Mouse (Mus musculus): ENCODE measurements around the gene Kdm2a.

Gene Kdm2a

DNA sequence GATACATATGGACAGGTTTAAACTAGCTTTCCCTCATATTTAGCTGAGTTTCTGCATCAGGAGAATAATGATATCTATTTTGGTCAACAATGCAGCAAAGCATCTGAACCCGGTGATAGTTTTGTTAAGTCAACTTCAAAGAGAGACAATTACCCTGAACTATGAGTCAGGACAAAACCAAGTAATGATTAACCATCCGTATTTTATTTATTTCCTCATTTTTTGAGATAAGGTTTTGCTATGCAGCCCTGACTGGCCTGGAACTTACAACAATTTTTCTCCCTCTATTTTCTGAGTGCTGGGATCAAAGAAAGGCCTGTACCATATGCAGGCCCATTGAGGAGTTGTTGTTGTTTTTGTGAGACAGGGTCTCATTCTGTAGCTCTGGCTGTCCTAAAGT is 67.5 kb downstream of the Kdm2a start:
- DNase-seq (ENCODE audit: low spot score in 2 of 2) = no peak

- no peak for DNase-seq (ENCODE audit: low spot score in 2 of 2)
Measured at GRCm38 (mm10) chr19:4328737-4329304, 69.3 kb downstream of the Kdm2a start.

GRCm38 (mm10) chr19:4326881-4327280 is 71.2 kb downstream of the Kdm2a start:
- no peak for DNase-seq (ENCODE audit: low spot score in 2 of 2)

GRCm38 (mm10) chr19:4326106-4326505 is 72.0 kb downstream of the Kdm2a start:
- no peak for DNase-seq (ENCODE audit: low spot score in 2 of 2)

GRCm38 (mm10) chr19:4322134-4322533 is 76.0 kb downstream of the Kdm2a start:
- DNase-seq (ENCODE audit: low spot score in 2 of 2) = no peak

- DNase-seq (ENCODE audit: low spot score in 2 of 2) = no peak
Measured at GRCm38 (mm10) chr19:4321622-4322021, 76.5 kb downstream of the Kdm2a start.

GRCm38 (mm10) chr19:4319272-4319671 is 78.8 kb downstream of the Kdm2a start:
- no peak for DNase-seq (ENCODE audit: low spot score in 2 of 2)

DNA sequence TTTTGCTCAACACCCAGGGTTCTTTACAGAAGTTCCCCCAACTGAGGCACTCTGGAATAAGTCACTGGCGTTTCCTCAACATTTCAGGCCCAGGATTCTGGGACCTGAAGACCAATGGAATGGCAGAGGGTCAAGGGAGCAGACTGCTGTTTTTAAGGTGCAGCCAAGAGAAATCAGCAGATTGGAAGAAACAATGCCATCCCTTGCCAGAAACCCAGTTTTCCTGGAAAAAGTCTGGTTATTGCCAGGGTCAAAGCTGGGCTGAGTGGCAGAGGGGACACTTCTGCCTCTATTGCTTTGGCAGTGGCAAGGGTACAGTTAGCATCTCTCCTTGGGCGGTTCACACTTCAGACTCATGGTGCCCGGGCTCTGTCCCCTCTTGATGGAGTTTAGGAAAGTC is 80.9 kb downstream of the Kdm2a start:
- DNase-seq (ENCODE audit: low spot score in 2 of 2) = no peak

DNA sequence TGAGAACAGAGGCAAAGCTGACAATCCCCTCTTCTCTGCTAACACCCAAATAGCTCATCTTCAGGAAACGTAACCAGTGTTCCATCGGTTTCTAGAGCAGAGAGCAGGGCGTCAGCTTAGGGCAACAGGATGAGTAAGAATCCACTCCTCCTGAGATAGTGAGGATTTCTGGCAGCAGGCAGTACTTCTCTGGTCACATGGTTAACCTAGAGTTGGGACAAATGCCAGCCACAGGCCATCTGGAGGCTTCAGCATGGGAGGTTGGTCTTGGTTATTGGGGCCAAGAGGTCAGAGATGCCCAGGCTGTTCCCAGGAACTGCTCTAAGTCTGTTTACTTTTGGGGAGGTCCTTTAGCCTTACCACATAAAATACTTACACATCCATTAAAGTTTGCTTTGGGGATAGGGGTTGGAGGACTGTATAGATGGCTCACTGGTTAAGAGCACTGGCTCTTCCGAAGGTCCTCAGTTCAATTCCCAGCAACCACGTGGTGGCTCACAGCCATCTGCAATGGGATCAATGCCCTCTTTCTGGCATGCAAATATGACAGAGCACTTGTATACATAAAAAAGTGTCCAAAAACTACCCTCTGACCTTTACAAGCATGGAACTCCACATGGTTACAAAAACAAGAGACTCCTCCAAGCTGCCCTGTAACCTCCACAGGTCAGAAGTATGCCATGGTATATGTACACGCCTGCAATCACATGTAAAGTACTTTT is 82.7 kb downstream of the Kdm2a start:
- no peak for DNase-seq (ENCODE audit: low spot score in 2 of 2)

GRCm38 (mm10) chr19:4309776-4310185 is 88.3 kb downstream of the Kdm2a start:
- peak in 1 of 2 experiments; percentile 26 for DNase-seq (ENCODE audit: low spot score in 2 of 2)

DNA sequence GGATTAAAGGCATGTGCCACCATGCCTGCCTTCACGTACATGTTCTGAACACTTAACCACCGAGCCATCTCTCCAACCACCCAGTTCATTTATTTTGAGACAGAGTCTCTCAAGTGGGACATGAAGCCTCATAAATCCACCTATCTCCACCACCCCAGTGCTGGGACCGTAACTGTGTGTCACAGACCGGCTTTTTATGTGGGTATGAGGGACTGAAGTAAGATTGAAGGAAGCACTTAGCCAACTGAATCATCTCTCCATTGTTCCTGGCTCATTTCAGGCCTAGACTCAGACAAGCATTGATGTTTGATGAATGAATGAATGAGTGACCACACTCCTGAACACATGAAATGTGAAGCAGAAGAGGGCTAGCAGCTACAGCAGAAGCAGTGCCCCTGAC is 88.8 kb downstream of the Kdm2a start:
- DNase-seq (ENCODE audit: low spot score in 2 of 2) = no peak

- DNase-seq (ENCODE audit: low spot score in 2 of 2) = peak; percentile 78 to 81
Measured at GRCm38 (mm10) chr19:4306190-4306577, 91.9 kb downstream of the Kdm2a start, which contains the start of gene Grk2. Grk2 (minus strand) TSS chr19:4306222.

DNA sequence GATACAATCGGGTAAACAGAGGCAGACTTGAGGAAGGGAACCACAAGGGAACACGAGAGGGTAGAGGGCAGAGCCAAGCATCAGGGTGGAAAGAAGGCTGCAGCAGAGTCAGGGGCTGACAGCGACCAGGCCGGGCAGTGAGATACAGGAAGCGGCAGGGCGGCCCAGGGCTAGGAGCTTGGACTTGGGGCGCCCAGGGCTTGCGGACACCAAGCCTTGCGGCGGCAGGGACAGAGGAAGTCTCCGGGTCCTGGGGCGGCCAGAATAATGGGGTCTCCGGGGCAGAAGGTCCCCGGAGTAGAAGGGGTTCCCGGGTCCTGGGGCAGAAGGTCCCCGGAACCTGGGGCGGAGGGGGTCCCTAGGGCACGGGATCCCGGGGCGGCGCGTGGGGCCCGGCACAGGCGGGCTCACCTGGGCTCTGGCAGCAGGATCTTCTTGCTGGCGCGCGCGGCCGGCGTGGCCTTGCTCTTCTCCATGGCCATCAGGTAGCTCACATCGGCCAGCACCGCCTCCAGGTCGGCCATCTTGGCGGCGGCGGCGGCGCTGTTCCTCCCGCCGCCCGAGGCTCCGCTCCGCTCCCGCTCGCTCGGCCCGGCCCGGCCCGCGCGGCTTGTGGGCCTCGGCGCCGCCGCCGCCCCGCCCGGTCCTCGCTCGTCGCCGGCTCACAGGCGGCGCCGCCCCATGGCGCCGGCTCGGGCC is 92.4 kb downstream of the Kdm2a start:
- DNase-seq (ENCODE audit: low spot score in 2 of 2) = peak in 1 of 2 experiments; percentile 33

DNA sequence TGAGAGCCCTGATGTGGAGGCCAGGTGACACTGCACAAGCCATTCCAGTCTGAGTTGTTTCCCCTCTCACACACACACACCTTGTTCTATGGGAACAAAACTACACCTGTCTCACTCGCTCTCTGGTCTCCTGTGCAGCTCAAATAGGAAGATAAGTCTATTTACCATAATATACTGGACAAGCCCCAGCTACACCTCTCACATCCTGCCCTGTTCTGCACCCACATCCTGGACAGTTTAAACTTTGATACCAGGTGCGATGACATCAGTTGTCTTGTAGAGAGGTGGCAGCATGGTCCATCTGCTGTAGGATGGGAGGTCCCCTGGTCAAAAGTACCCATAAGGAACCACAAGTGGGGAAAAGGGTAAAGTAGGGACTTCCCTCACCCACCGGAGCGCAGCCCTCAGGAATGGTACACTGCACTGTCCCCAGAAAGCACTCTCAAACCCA is 93.2 kb downstream of the Kdm2a start:
- DNase-seq (ENCODE audit: low spot score in 2 of 2) = no peak

DNA sequence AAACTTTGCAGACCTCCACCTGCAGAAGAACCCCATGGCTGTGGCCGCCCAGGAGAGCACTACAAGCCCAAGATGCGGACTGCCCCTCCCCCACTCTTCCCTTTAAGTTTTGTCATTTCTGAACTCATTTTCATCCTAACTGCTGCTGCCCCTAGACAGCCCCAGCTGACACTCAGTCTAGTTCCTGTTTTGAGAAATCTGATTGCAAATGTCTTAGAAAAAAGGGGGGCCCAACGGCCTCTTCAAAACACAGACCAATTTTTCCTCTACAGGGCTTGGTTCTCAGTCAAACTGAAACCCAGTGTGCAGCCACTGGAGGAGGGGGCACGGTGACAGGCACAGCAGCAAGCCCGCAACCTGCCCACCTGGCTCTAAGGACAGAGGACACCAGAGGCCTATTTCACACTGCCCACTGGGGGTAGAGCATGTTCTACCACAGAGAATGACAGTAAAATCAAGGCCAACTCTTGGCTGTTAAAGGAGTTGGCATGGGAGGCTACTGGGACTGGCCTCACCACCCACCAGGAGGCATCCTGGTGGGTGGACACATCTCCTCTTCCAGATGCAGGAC is 93.7 kb downstream of the Kdm2a start:
- DNase-seq (ENCODE audit: low spot score in 2 of 2) = no peak

- no peak for DNase-seq (ENCODE audit: low spot score in 2 of 2)
Measured at GRCm38 (mm10) chr19:4303640-4303995, 94.5 kb downstream of the Kdm2a start.

- peak; percentile 40 to 53 for DNase-seq (ENCODE audit: low spot score in 2 of 2)
Measured at GRCm38 (mm10) chr19:4302936-4303639, 95.0 kb downstream of the Kdm2a start.

- peak; percentile 45 to 56 for DNase-seq (ENCODE audit: low spot score in 2 of 2)
Measured at GRCm38 (mm10) chr19:4301735-4302651, 96.1 kb downstream of the Kdm2a start.

- peak in 1 of 2 experiments; percentile 53 for DNase-seq (ENCODE audit: low spot score in 2 of 2)
Measured at GRCm38 (mm10) chr19:4300852-4301734, 97.0 kb downstream of the Kdm2a start.

- peak in 1 of 2 experiments; percentile 24 for DNase-seq (ENCODE audit: low spot score in 2 of 2)
Measured at GRCm38 (mm10) chr19:4300271-4300704, 97.8 kb downstream of the Kdm2a start.

Data from frontal cortex, postnatal 36 days (tissue).